Mouse (Mus musculus) kidney, embryonic 15.5 days (tissue): ENCODE measurements around the gene Ythdf1. TPM values are rescaled to one million over a fixed set of nuclear protein-coding genes. Genes with fewer than 3 reads are reported as not detected.

Experiments
- microRNA-seq: library from miRNA; unstranded; fragments of <30 nt; microRNA quantifications from one replicate; pipeline ENCODE4, GENCODE M21; 2016
- polyA plus RNA-seq: library from polyadenylated mRNA; unstranded; fragments of >200 nt; fragmentation: Nextera tagmentation; extraction: Ambion mirVana; gene quantifications from 2 replicates; pipeline ENCODE4 v1.2.1, GENCODE M21; 2015

Ythdf1 gene
- polyA plus RNA-seq, 1 experiment from 2014 or later: 61.6 TPM

Small RNA genes within 50 kb of the gene (microRNA-seq; reads per million reads assigned to microRNA genes)
- gene Mir124a-3: not detected

Other genes with a start within 250 kb of the Ythdf1 start
- 28.4 and 29.7 TPM in 2 replicates for gene Dido1, start 210.9 kb downstream of the Ythdf1 start, polyA plus RNA-seq
- gene Gid8, start 210.8 kb downstream of the Ythdf1 start, polyA plus RNA-seq: 55.8 TPM in 2 replicates
- 0.58 and 1.6 TPM in 2 replicates for gene Slc17a9, start 195.7 kb downstream of the Ythdf1 start, polyA plus RNA-seq
- gene Bhlhe23, start 144.0 kb downstream of the Ythdf1 start, polyA plus RNA-seq: not detected in 2 replicates
- not detected in 2 replicates for gene Birc7, start 8.1 kb upstream of the Ythdf1 start, polyA plus RNA-seq
- gene Nkain4, start 33.8 kb upstream of the Ythdf1 start, polyA plus RNA-seq: 33.4 and 34.5 TPM in 2 replicates
- gene Arfgap1, start 46.3 kb upstream of the Ythdf1 start, polyA plus RNA-seq: 90.4 and 105 TPM in 2 replicates
- 0.69 and 0.75 TPM in 2 replicates for gene Col20a1, start 65.6 kb upstream of the Ythdf1 start, polyA plus RNA-seq
- gene Chrna4, start 122.6 kb upstream of the Ythdf1 start, polyA plus RNA-seq: 4.1 and 5.0 TPM in 2 replicates
- 0.33 and 0.68 TPM in 2 replicates for gene Kcnq2, start 214.4 kb upstream of the Ythdf1 start, polyA plus RNA-seq
- gene Eef1a2, start 236.1 kb upstream of the Ythdf1 start, polyA plus RNA-seq: 0.08 and 0.17 TPM in 2 replicates